Mouse (Mus musculus): ENCODE data around the gene Snx9.
A peak's percentile ranks its signal among the peaks of the same experiment; 100 is the strongest.

Gene Snx9

GRCm38 (mm10) chr17:5934554-5935324, 93.6 kb downstream of the Snx9 start:
- DNase-seq, result peak; percentile 93

- no peak for DNase-seq
Observed at GRCm38 (mm10) chr17:5935680-5936079, 94.6 kb downstream of the Snx9 start.

- no peak for DNase-seq
Observed at GRCm38 (mm10) chr17:5936276-5936675, 95.1 kb downstream of the Snx9 start.

- no peak for DNase-seq
Observed at GRCm38 (mm10) chr17:5937441-5937840, 96.3 kb downstream of the Snx9 start.

GRCm38 (mm10) chr17:5939871-5940270, 98.7 kb downstream of the Snx9 start:
- no peak for DNase-seq

GRCm38 (mm10) chr17:5940792-5941191, 99.7 kb downstream of the Snx9 start:
- peak; percentile 89 for DNase-seq

- peak; percentile 80 for DNase-seq
Observed at GRCm38 (mm10) chr17:5941230-5942043, 100.3 kb downstream of the Snx9 start, which contains the start of gene Synj2. TSS of gene Synj2 (plus strand) at chr17:5941280.

GRCm38 (mm10) chr17:5942156-5942555, 101.0 kb downstream of the Snx9 start:
- DNase-seq, result no peak

- no peak for DNase-seq
Observed at GRCm38 (mm10) chr17:5943053-5943452, 101.9 kb downstream of the Snx9 start.

- no peak for DNase-seq
Observed at GRCm38 (mm10) chr17:5947039-5947438, 105.9 kb downstream of the Snx9 start.

GRCm38 (mm10) chr17:5952455-5952854, 111.3 kb downstream of the Snx9 start:
- DNase-seq, result no peak

- DNase-seq, result no peak
Observed at GRCm38 (mm10) chr17:5956350-5957000, 115.3 kb downstream of the Snx9 start.

GRCm38 (mm10) chr17:5957097-5957496, 116.0 kb downstream of the Snx9 start:
- DNase-seq, result no peak

GRCm38 (mm10) chr17:5958229-5958628, 117.1 kb downstream of the Snx9 start:
- no peak for DNase-seq

GRCm38 (mm10) chr17:5958636-5959035, 117.5 kb downstream of the Snx9 start:
- DNase-seq, result no peak

GRCm38 (mm10) chr17:5959096-5959495, 118.0 kb downstream of the Snx9 start:
- no peak for DNase-seq

GRCm38 (mm10) chr17:5959802-5960201, 118.7 kb downstream of the Snx9 start:
- DNase-seq, result no peak

GRCm38 (mm10) chr17:5963766-5964165, 122.6 kb downstream of the Snx9 start:
- DNase-seq, result no peak

GRCm38 (mm10) chr17:5965084-5965781, 124.1 kb downstream of the Snx9 start:
- peak; percentile 33 for DNase-seq

- no peak for DNase-seq
Observed at GRCm38 (mm10) chr17:5966706-5967105, 125.6 kb downstream of the Snx9 start.

GRCm38 (mm10) chr17:5968562-5968961, 127.4 kb downstream of the Snx9 start:
- no peak for DNase-seq

- no peak for DNase-seq
Observed at GRCm38 (mm10) chr17:5969246-5969645, 128.1 kb downstream of the Snx9 start.

GRCm38 (mm10) chr17:5970298-5970821, 129.2 kb downstream of the Snx9 start:
- DNase-seq, result no peak
